Mouse (Mus musculus): ENCODE results near the gene Tctex1d2. TPM values are rescaled to one million over a fixed set of nuclear protein-coding genes. Genes with fewer than 3 reads are reported as not detected.

Gene Tctex1d2
- polyA plus RNA-seq, 1 experiment from 2014 or later, result 26.6 TPM

- H3K27me3 ChIP-seq, result no peaks in the 10 kb centered on the region
- no peaks in the 10 kb centered on the region for H3K4me1 ChIP-seq
- no peak overlapping the region for H3K27ac ChIP-seq
- ATAC-seq (ENCODE audit: insufficient number of reproducible peaks, insufficient read depth, low FRiP score, low TSS enrichment, low read depth), result no peak
- no peaks in the 10 kb centered on the region for H3K9me3 ChIP-seq
- H3K4me3 ChIP-seq, result no peak overlapping the region
- WGBS, result 75% methylated on average over 7 of the region's 7 CpGs
- no peak overlapping the region for H3K4me2 ChIP-seq
- H3K9ac ChIP-seq, result no peak overlapping the region
- H3K36me3 ChIP-seq, result peaks cover 29% of the 10 kb centered on the region
These were observed 52.9 kb downstream of the Tctex1d2 start for GRCm38 (mm10) chr16:32472276-32473015.

- 83% methylated on average over 6 of the region's 6 CpGs for WGBS
- no peak overlapping the region for H3K27ac ChIP-seq
- no peak for ATAC-seq (ENCODE audit: insufficient number of reproducible peaks, insufficient read depth, low FRiP score, low TSS enrichment, low read depth)
- no peaks in the 10 kb centered on the region for H3K9me3 ChIP-seq
- no peak overlapping the region for H3K9ac ChIP-seq
- peaks cover under 1% of the 10 kb centered on the region for H3K36me3 ChIP-seq
- no peak overlapping the region for H3K4me2 ChIP-seq
- no peak overlapping the region for H3K4me3 ChIP-seq
- H3K4me1 ChIP-seq, result no peaks in the 10 kb centered on the region
- H3K27me3 ChIP-seq, result no peaks in the 10 kb centered on the region
These were observed 57.8 kb downstream of the Tctex1d2 start for GRCm38 (mm10) chr16:32477315-32477714.

Other genes with a start within 250 kb of the Tctex1d2 start
- gene Bex6, start 239.9 kb upstream of the Tctex1d2 start, polyA plus RNA-seq (2015; fragmentation: Nextera tagmentation; extraction: Ambion mirVana), result not detected in 2 replicates
- gene Fbxo45, start 172.5 kb upstream of the Tctex1d2 start, polyA plus RNA-seq (2015; fragmentation: Nextera tagmentation; extraction: Ambion mirVana), result 7.3 and 11.0 TPM in 2 replicates
- 21.3 and 23.4 TPM in 2 replicates for gene Wdr53, start 172.5 kb upstream of the Tctex1d2 start, polyA plus RNA-seq (2015; fragmentation: Nextera tagmentation; extraction: Ambion mirVana)
- gene Smco1, start 148.2 kb upstream of the Tctex1d2 start, polyA plus RNA-seq (2015; fragmentation: Nextera tagmentation; extraction: Ambion mirVana), result 0.18 TPM in 1 of 2 replicates, not detected in the other
- gene Rnf168, start 142.2 kb upstream of the Tctex1d2 start, polyA plus RNA-seq (2015; fragmentation: Nextera tagmentation; extraction: Ambion mirVana), result 40.3 and 41.6 TPM in 2 replicates
- 32.3 and 34.5 TPM in 2 replicates for gene Ubxn7, start 87.4 kb upstream of the Tctex1d2 start, polyA plus RNA-seq (2015; fragmentation: Nextera tagmentation; extraction: Ambion mirVana)
- gene Tm4sf19, start 19.2 kb upstream of the Tctex1d2 start, polyA plus RNA-seq (2015; fragmentation: Nextera tagmentation; extraction: Ambion mirVana), result not detected in 2 replicates
- gene Pcyt1a, start 11.2 kb downstream of the Tctex1d2 start, polyA plus RNA-seq (2015; fragmentation: Nextera tagmentation; extraction: Ambion mirVana), result 34.2 TPM in 2 replicates
- gene Slc51a, start 68.2 kb downstream of the Tctex1d2 start, polyA plus RNA-seq (2015; fragmentation: Nextera tagmentation; extraction: Ambion mirVana), result 0.25 and 2.6 TPM in 2 replicates
- not detected in 2 replicates for gene Zdhhc19, start 76.6 kb downstream of the Tctex1d2 start, polyA plus RNA-seq (2015; fragmentation: Nextera tagmentation; extraction: Ambion mirVana)
- gene Tfrc, start 189.2 kb downstream of the Tctex1d2 start, polyA plus RNA-seq (2015; fragmentation: Nextera tagmentation; extraction: Ambion mirVana), result 20.8 and 21.4 TPM in 2 replicates
- 12.7 and 13.3 TPM in 2 replicates for gene Tnk2, start 224.2 kb downstream of the Tctex1d2 start, polyA plus RNA-seq (2015; fragmentation: Nextera tagmentation; extraction: Ambion mirVana)

Measured in embryonic facial prominence, embryonic 13.5 days (tissue).